Mouse (Mus musculus) layer of hippocampus, adult 9-11 months (tissue): ENCODE measurements around the gene Nt5dc2.

Experiments used
- DNase-seq: peaks from one replicate; pipeline ENCODE4 v3.0.0; 2022

Nt5dc2 gene

GRCm38 (mm10) chr14:31134015-31135000, 3.5 kb downstream of the Nt5dc2 start:
- DNase-seq: no peak

- no peak for DNase-seq
Observed at GRCm38 (mm10) chr14:31135495-31136410, 4.9 kb downstream of the Nt5dc2 start.

- no peak for DNase-seq
Observed at GRCm38 (mm10) chr14:31136411-31137280, 5.8 kb downstream of the Nt5dc2 start.

- no peak for DNase-seq
Observed at GRCm38 (mm10) chr14:31137281-31137595, 6.4 kb downstream of the Nt5dc2 start.

GRCm38 (mm10) chr14:31137791-31138190, 6.9 kb downstream of the Nt5dc2 start:
- DNase-seq: no peak

GRCm38 (mm10) chr14:31138219-31138896, 7.5 kb downstream of the Nt5dc2 start:
- DNase-seq: no peak

GRCm38 (mm10) chr14:31138897-31139429, 8.1 kb downstream of the Nt5dc2 start:
- no peak for DNase-seq

- no peak for DNase-seq
Observed at GRCm38 (mm10) chr14:31139666-31140065, 8.8 kb downstream of the Nt5dc2 start.

- DNase-seq: no peak
Observed at GRCm38 (mm10) chr14:31140141-31140540, 9.3 kb downstream of the Nt5dc2 start.

- DNase-seq: no peak
Observed at GRCm38 (mm10) chr14:31141011-31141410, 10.2 kb downstream of the Nt5dc2 start.

GRCm38 (mm10) chr14:31145694-31146093, 14.8 kb downstream of the Nt5dc2 start:
- no peak for DNase-seq

- DNase-seq: no peak
Observed at GRCm38 (mm10) chr14:31160196-31161150, 29.6 kb downstream of the Nt5dc2 start.

GRCm38 (mm10) chr14:31161191-31161590, 30.3 kb downstream of the Nt5dc2 start:
- no peak for DNase-seq

- no peak for DNase-seq
Observed at GRCm38 (mm10) chr14:31161638-31162037, 30.8 kb downstream of the Nt5dc2 start.

- DNase-seq: no peak
Observed at GRCm38 (mm10) chr14:31164067-31164466, 33.2 kb downstream of the Nt5dc2 start.

GRCm38 (mm10) chr14:31165010-31165409, 34.2 kb downstream of the Nt5dc2 start:
- DNase-seq: no peak

- no peak for DNase-seq
Observed at GRCm38 (mm10) chr14:31165458-31165857, 34.6 kb downstream of the Nt5dc2 start.

GRCm38 (mm10) chr14:31165991-31166630, 35.3 kb downstream of the Nt5dc2 start:
- DNase-seq: no peak

- no peak for DNase-seq
Observed at GRCm38 (mm10) chr14:31166827-31167226, 36.0 kb downstream of the Nt5dc2 start.

GRCm38 (mm10) chr14:31168425-31168824, 37.6 kb downstream of the Nt5dc2 start, which contains the start of gene Stab1:
Gene Stab1 (minus strand): TSS chr14:31168641.
- DNase-seq: no peak
